Mouse (Mus musculus) heart, embryonic 16.5 days (tissue): Measurements from ENCODE around the gene Syna. TPM values are rescaled to one million over a fixed set of nuclear protein-coding genes. Genes with fewer than 3 reads are reported as not detected.

ENCODE experiments used
- ATAC-seq: fragments of 200-750 bp; cut with Nextera tagmentation; replicated peaks from 2 replicates; pipeline ENCODE4 v1.8.0; 2017; ENCODE audit warnings: moderate number of reproducible peaks; ENCODE audit not compliant: insufficient read depth, low FRiP score; ENCODE audit errors: extremely low read depth
- H3K27ac ChIP-seq: fragments of 300-500 bp; sonication (generic); 2 replicates; pipeline ENCODE4 v1.5.1; 2014; ENCODE audit warnings: mild to moderate bottlenecking, low read length, control low read depth, moderate library complexity
- H3K27me3 ChIP-seq: fragments of 300-500 bp; sonication (generic); 2 replicates; pipeline ENCODE4 v1.6.1; 2014; ENCODE audit warnings: low read length, mixed read lengths; ENCODE audit not compliant: control insufficient read depth, insufficient read depth
- H3K36me3 ChIP-seq: fragments of 300-500 bp; sonication (generic); 2 replicates; pipeline ENCODE4 v1.6.1; 2014; ENCODE audit not compliant: control insufficient read depth, insufficient read depth
- H3K4me1 ChIP-seq: fragments of 300-500 bp; sonication (generic); 2 replicates; pipeline ENCODE4 v1.6.1; 2014; ENCODE audit warnings: low read length, mixed read lengths; ENCODE audit not compliant: control insufficient read depth, insufficient read depth
- H3K4me2 ChIP-seq: fragments of 300-500 bp; sonication (generic); 2 replicates; pipeline ENCODE4 v1.6.1; 2014; ENCODE audit warnings: low read depth, mild to moderate bottlenecking, control low read depth, low read length
- H3K4me3 ChIP-seq: fragments of 300-500 bp; sonication (generic); 2 replicates; pipeline ENCODE4 v1.5.1; 2014; ENCODE audit warnings: mild to moderate bottlenecking, control low read depth, low read length
- H3K9ac ChIP-seq: fragments of 300-500 bp; sonication (generic); 2 replicates; pipeline ENCODE4 v1.6.1; 2014; ENCODE audit warnings: low read length, control low read depth
- H3K9me3 ChIP-seq: fragments of 300-500 bp; sonication (generic); replicated peaks from 2 replicates; pipeline ENCODE4 v1.6.1; 2016; ENCODE audit warnings: low read length; ENCODE audit not compliant: control insufficient read depth
- WGBS: fragments of 180-500 bp; shearing (Covaris S2); extraction: QIAGEN DNeasy Blood & Tissue Kit; methylation state at CpG from one replicate; pipeline ENCODE4 v1.1.7; 2014; 5-methylcytosine and 5-hydroxymethylcytosine counted together
- polyA plus RNA-seq: library from polyadenylated mRNA; unstranded; fragments of >200 nt; fragmentation: Nextera tagmentation; extraction: Ambion mirVana; gene quantifications from 2 replicates; pipeline ENCODE4 v1.2.1, GENCODE M21; 2015

Syna gene
- polyA plus RNA-seq, 1 experiment from 2014 or later, result not detected

DNA sequence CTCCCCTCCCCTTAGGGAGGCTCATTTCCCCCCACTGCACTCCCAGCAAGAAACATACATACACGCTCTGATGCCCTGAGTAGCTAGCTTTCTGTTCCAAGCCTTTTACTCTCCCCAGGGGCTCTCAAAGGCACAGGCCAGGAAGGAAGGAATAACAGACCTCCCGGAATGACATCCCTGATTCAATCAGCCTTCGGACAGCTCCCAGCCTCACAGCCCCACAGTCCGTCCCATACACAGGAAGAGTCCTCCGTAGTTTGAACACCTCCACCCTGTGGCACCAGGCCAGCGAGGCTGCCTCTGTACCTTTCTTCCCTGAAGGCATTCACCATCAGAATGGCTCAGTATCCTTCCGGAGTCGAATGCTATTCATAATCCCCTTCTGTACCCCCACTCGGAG, 31.5 kb downstream of the Syna start:
- no peak overlapping the region for H3K4me2 ChIP-seq
- no peak overlapping the region for H3K9ac ChIP-seq
- no peak; the same call in 1 of the 2 replicates for ATAC-seq
- H3K27ac ChIP-seq, result no peak overlapping the region
- H3K36me3 ChIP-seq, result peaks cover 8% of the 10 kb centered on the region; the same call in 1 of the 2 replicates
- H3K9me3 ChIP-seq, result no peaks in the 10 kb centered on the region
- H3K27me3 ChIP-seq, result no peaks in the 10 kb centered on the region
- H3K4me1 ChIP-seq, result peaks cover 3% of the 10 kb centered on the region; the same call in 1 of the 2 replicates
- WGBS, result 31% methylated on average over 9 of the region's 9 CpGs
- no peak overlapping the region for H3K4me3 ChIP-seq

DNA sequence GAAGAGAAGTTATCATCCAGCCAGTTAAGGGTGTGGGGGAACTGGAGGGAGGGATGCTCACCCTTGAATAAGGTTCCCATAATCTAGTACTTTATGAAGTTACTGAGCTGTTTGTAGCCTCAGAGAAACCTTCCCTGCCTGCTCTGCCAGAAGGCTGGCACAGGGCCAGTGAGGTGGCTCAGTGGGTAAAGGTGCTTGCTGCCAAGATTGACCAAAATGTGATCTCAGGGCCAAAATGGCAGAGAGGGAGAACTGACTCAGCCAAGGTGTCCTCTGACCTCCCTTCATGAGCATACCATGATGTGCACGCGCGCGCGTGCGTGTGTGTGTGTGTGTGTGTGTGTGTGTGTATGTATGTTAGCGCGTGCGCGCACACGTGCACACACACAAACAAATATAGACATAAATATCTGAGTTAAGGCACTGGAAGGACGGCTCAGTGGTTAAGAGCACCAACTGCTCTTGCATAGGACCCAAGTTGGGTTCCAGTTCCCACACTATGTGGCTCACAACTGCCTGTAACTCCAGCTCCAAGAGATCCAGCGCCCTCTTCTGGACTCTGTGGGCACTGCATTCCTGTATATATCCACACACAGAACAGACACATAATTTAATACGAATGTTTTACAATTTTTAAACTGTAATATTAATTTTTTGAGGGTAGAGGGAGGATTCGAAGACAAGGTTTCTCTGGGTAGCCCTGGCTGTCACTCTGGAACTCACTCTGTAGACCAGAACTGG, 33.8 kb downstream of the Syna start:
- 90% methylated on average over 15 of the region's 15 CpGs for WGBS
- Histone ChIP-seq H3K36me3 (0 out of 2 replicates have a peak, but pooled peaks cover 1% of the 10 kb centered on the region), H3K9ac (no peak overlapping the region), H3K27ac (no peak overlapping the region), H3K27me3 (no peaks in the 10 kb centered on the region), H3K4me3 (no peak overlapping the region), H3K4me2 (no peak overlapping the region), H3K4me1 (peaks cover 3% of the 10 kb centered on the region; the same call in 1 of the 2 replicates), H3K9me3 (no peaks in the 10 kb centered on the region)
- ATAC-seq, result no peak

DNA sequence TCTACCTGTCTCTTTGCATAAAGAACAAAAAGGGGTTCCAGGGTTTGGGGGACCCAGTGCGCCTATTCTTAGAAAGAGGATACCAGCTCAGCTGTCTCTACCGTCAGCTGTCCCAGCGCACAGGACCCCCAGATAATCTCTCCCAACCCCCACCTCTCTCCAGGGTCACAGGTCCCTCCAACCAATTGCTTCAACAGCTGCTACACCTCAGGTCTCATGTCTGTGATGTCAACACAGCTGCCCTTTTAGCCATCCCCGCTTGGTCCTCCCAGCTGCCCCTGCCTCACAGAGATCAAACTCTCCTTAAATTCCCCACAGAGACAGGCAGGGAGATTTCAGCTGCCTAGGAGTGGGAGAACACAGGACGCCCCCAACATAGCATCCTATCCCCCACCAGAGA, 36.2 kb downstream of the Syna start:
- Histone ChIP-seq H3K4me3 (no peak overlapping the region), H3K36me3 (0 out of 2 replicates have a peak, but pooled peaks cover 3% of the 10 kb centered on the region), H3K9ac (no peak overlapping the region), H3K4me1 (peaks cover 1% of the 10 kb centered on the region; the same call in 1 of the 2 replicates), H3K4me2 (no peak overlapping the region), H3K27ac (no peak overlapping the region), H3K27me3 (no peaks in the 10 kb centered on the region), H3K9me3 (no peaks in the 10 kb centered on the region)
- 68% methylated on average over 5 of the region's 5 CpGs for WGBS
- no peak for ATAC-seq

DNA sequence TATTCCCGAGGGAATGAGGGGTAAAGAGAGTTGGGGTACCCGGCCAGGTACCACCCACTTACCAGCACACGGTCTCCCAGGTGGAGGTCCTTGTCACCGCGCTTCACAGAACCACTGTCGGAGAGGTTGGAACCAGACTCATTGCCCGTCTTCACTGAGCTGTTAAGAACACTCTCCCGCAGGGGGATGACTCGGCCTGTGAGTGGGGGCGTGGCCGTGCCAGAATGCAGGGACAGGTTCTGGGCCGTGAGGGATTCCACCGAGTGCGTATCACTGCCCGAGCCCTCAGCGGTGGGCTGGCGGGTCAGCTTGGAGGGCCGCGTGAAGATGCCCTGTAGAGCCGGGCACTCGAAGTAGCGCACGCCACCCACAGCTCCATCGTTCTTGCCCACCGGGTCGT, 37.4 kb downstream of the Syna start:
- Histone ChIP-seq H3K27ac (no peak overlapping the region), H3K4me3 (no peak overlapping the region), H3K9ac (no peak overlapping the region), H3K4me2 (no peak overlapping the region), H3K27me3 (no peaks in the 10 kb centered on the region), H3K36me3 (peaks cover 7% of the 10 kb centered on the region), H3K9me3 (no peaks in the 10 kb centered on the region), H3K4me1 (no peaks in the 10 kb centered on the region)
- 90% methylated on average over 26 of the region's 26 CpGs for WGBS
- ATAC-seq, result no peak

DNA sequence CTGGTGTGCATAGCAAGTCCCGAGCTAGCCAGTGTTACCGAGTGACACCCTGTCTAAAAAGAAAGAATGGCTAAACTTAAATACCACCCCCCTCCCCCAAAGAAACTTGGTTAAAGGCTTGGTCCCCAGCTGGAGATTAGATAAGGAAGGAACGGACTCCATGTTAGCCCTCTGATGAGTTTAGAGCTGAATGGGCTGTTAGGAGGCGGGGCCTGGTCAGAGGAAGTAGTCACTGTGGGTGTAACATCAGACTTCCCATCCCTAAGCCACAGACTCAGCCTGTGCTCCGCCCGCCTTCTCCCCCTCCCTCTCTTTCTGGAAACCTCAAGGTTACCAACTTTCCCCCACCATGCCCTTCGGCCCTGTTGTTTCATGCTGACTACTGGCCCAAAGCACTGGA, 38.2 kb downstream of the Syna start:
- no peaks in the 10 kb centered on the region for H3K4me1 ChIP-seq
- peaks cover under 1% of the 10 kb centered on the region; the same call in 1 of the 2 replicates for H3K9me3 ChIP-seq
- no peak overlapping the region for H3K9ac ChIP-seq
- no peak overlapping the region for H3K27ac ChIP-seq
- H3K4me2 ChIP-seq, result no peak overlapping the region
- peaks cover 12% of the 10 kb centered on the region for H3K36me3 ChIP-seq
- no peak for ATAC-seq
- no peaks in the 10 kb centered on the region for H3K27me3 ChIP-seq
- no peak overlapping the region for H3K4me3 ChIP-seq
- 70% methylated on average over 7 of the region's 7 CpGs for WGBS

DNA sequence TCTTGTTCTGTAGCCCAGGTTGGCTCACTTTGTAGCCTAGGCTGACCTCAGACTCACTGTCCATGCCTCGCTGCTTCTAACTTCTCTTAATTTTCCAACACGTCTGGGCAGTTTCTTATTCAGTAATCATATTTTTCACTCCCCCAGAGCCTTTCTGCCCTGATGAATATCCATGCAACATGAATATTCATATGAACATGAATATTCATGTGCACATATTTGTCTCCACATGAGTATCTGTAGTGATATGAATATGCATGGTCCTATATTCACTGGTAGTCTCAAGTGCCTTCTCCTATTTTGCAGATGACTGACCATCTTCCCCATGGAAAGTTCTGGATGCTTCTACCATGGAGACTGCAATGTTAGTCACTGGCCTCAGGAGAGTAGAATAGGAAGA, 38.8 kb downstream of the Syna start:
- 90% methylated on average over 2 of the region's 2 CpGs for WGBS
- H3K36me3 ChIP-seq, result peaks cover 18% of the 10 kb centered on the region
- no peak overlapping the region for H3K27ac ChIP-seq
- H3K9ac ChIP-seq, result no peak overlapping the region
- no peak for ATAC-seq
- H3K4me1 ChIP-seq, result no peaks in the 10 kb centered on the region
- H3K4me3 ChIP-seq, result no peak overlapping the region
- peaks cover 5% of the 10 kb centered on the region for H3K9me3 ChIP-seq
- no peak overlapping the region for H3K4me2 ChIP-seq
- no peaks in the 10 kb centered on the region for H3K27me3 ChIP-seq

DNA sequence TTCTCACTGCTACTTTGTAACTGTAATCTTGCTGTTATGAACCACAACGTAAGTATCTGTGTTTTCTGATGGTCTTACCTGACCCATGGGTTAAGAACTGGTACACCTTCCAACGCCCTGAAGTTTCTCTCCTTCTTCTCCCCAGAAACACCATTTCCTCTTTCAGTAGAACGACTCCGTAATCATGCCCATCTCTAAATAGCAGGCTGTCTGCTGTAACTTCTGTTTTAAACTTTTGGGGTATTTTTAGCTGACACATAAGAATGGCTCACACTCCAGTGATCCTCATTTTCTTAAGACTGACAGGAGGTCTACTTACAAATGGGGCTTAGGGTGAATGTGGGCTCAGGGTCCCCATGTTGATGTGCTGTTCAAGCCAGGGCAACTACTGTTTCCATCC, 39.9 kb downstream of the Syna start:
- H3K9me3 ChIP-seq, result peaks cover 5% of the 10 kb centered on the region
- no peaks in the 10 kb centered on the region for H3K27me3 ChIP-seq
- WGBS, result 85% methylated on average over 4 of the region's 4 CpGs
- no peak overlapping the region for H3K27ac ChIP-seq
- no peak overlapping the region for H3K9ac ChIP-seq
- ATAC-seq, result no peak
- H3K4me3 ChIP-seq, result no peak overlapping the region
- no peak overlapping the region for H3K4me2 ChIP-seq
- H3K4me1 ChIP-seq, result no peaks in the 10 kb centered on the region
- H3K36me3 ChIP-seq, result peaks cover 24% of the 10 kb centered on the region

DNA sequence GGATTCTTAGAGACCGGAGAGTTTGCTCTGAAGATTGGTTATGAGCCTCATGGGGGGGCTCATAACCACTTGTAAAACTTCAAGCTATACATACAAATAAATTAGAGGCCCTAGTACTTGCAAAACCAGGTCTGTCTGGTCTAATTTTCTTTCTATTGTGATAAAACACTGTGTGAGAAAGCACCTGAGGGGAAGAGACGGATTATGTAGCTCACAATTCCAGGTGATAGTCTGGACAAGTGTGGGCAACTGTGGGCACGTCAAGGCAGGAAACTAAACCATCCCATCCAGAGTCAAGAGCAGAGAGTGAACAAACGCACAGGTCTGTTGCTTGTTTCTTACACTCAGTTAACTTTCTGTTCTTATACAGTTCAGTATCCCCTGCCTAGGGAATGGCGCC, 40.5 kb downstream of the Syna start:
- ATAC-seq, result no peak
- Histone ChIP-seq H3K4me3 (no peak overlapping the region), H3K27ac (no peak overlapping the region), H3K27me3 (no peaks in the 10 kb centered on the region), H3K4me2 (no peak overlapping the region), H3K4me1 (no peaks in the 10 kb centered on the region), H3K9ac (no peak overlapping the region), H3K36me3 (peaks cover 24% of the 10 kb centered on the region), H3K9me3 (peaks cover 5% of the 10 kb centered on the region)
- 89% methylated on average over 5 of the region's 5 CpGs for WGBS

DNA sequence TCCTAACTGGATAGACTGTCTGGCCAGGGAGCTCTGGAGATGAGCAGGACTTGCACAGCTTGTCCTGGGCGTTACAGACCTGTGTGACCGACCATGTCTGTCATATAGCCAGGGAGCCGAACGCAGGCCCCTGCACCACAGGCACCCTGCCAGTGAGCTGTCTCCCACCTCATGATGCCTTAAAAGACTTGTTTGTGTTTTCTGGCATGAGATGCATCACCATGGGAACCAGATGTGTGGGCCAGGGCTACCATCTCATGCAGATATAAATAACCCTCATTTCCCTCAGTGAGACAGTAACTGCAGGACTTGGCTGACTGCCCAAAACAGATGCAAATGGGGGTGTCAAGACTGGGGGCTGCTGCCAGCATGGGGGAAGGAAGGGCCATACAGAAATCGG, 47.9 kb downstream of the Syna start:
- WGBS, result 39% methylated on average over 5 of the region's 5 CpGs
- peak; percentile 68 for ATAC-seq
- peaks cover 36% of the 10 kb centered on the region for H3K36me3 ChIP-seq
- peaks cover 5% of the 10 kb centered on the region for H3K9me3 ChIP-seq
- no peak overlapping the region for H3K27ac ChIP-seq
- no peak overlapping the region for H3K4me2 ChIP-seq
- peaks cover 9% of the 10 kb centered on the region for H3K4me1 ChIP-seq
- no peak overlapping the region for H3K4me3 ChIP-seq
- H3K9ac ChIP-seq, result no peak overlapping the region
- no peaks in the 10 kb centered on the region for H3K27me3 ChIP-seq
